Mouse (Mus musculus): ENCODE results near the gene Pbx1. TPM values are rescaled to one million over a fixed set of nuclear protein-coding genes. Genes with fewer than 3 reads are reported as not detected.

The Pbx1 gene
- polyA plus RNA-seq, 1 experiment, result 9.1 TPM

DNA sequence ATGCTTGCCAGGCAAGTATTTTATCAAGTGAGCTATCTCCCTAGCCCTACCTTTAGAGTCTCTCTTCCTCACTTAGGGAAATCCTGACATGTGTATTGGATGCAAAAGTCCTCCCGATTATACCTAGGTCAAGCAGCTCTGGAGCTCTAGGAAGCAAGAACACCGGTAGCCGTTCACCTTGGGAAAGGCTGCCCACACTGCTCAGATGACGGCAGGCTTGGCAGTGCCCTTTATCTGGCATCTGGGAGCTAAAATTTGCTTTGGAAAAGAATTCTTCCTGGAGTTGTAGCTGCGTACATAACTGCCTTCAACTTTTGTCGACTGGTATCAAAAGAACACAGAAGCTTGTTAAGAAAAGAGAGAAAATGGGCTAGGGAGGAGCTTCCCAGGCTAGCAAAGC, 37.5 kb downstream of the Pbx1 start:
- Histone ChIP-seq H3K4me3 (ENCODE audit: control insufficient read depth, low read depth, low read length) (no peak overlapping the region), H3K36me3 (ENCODE audit: control insufficient read depth, insufficient read depth, low read length) (no peaks in the 10 kb centered on the region), H3K27me3 (ENCODE audit: control insufficient read depth, insufficient read depth, low read length) (no peaks in the 10 kb centered on the region), H3K27ac (ENCODE audit: control insufficient read depth, insufficient read depth, low read depth, low read length) (no peak overlapping the region), H3K4me1 (ENCODE audit: control insufficient read depth, insufficient read depth, low read length) (no peaks in the 10 kb centered on the region)
- no peak for TF ChIP-seq POLR2A (IDR thresholded peaks at IDR 0.05; ENCODE audit: control insufficient read depth, low read depth, low read length)
- no peak for TF ChIP-seq CTCF (IDR thresholded peaks at IDR 0.05; ENCODE audit: control insufficient read depth, insufficient read depth, insufficient replicate concordance, low read depth, low read length)

DNA sequence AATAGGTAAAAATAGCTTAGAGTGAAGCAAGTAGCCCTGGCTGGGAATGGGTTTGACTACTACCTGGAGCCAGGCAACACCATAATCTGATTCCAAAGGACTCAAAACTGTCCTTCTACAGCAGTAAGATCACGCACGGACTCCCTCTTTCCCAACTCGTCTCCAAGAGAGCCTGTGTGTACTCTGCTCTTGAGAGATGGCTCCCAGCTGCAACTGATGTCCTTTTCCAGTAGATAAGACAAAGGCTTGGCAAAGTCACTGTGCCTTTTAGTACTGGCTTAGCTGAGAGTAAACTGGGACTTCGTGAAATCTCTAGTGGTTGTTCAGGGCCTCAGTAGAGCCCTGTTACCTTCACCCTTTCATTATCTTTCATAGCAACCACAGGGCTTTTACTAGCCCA, 38.6 kb downstream of the Pbx1 start:
- Histone ChIP-seq H3K36me3 (ENCODE audit: control insufficient read depth, insufficient read depth, low read length) (no peaks in the 10 kb centered on the region), H3K27me3 (ENCODE audit: control insufficient read depth, insufficient read depth, low read length) (no peaks in the 10 kb centered on the region), H3K27ac (ENCODE audit: control insufficient read depth, insufficient read depth, low read depth, low read length) (no peak overlapping the region), H3K4me3 (ENCODE audit: control insufficient read depth, low read depth, low read length) (no peak overlapping the region), H3K4me1 (ENCODE audit: control insufficient read depth, insufficient read depth, low read length) (no peaks in the 10 kb centered on the region)
- no peak for TF ChIP-seq POLR2A (IDR thresholded peaks at IDR 0.05; ENCODE audit: control insufficient read depth, low read depth, low read length)
- no peak for TF ChIP-seq CTCF (IDR thresholded peaks at IDR 0.05; ENCODE audit: control insufficient read depth, insufficient read depth, insufficient replicate concordance, low read depth, low read length)

DNA sequence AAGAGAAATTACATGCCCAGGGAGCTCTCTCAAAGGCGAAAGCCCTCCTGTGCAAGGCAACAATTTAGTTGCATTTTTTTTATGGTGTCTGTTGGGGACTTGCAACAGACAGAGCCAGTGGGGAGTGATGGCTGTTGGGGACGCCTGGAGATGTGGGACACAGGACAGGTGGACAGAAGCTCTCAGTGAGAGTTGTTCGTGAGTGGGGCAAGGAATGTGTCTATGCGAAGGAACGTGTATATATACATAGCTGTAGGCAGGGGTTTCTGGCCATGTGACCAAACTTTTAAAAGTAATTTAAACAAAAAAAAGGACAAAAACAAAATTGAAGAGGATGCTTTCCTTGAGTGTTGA, 39.6 kb downstream of the Pbx1 start:
- Histone ChIP-seq H3K4me1 (ENCODE audit: control insufficient read depth, insufficient read depth, low read length) (no peaks in the 10 kb centered on the region), H3K27me3 (ENCODE audit: control insufficient read depth, insufficient read depth, low read length) (no peaks in the 10 kb centered on the region), H3K4me3 (ENCODE audit: control insufficient read depth, low read depth, low read length) (no peak overlapping the region), H3K36me3 (ENCODE audit: control insufficient read depth, insufficient read depth, low read length) (no peaks in the 10 kb centered on the region), H3K27ac (ENCODE audit: control insufficient read depth, insufficient read depth, low read depth, low read length) (no peak overlapping the region)
- TF ChIP-seq CTCF (IDR thresholded peaks at IDR 0.05; ENCODE audit: control insufficient read depth, insufficient read depth, insufficient replicate concordance, low read depth, low read length) (no peak), POLR2A (IDR thresholded peaks at IDR 0.05; ENCODE audit: control insufficient read depth, low read depth, low read length) (no peak)

DNA sequence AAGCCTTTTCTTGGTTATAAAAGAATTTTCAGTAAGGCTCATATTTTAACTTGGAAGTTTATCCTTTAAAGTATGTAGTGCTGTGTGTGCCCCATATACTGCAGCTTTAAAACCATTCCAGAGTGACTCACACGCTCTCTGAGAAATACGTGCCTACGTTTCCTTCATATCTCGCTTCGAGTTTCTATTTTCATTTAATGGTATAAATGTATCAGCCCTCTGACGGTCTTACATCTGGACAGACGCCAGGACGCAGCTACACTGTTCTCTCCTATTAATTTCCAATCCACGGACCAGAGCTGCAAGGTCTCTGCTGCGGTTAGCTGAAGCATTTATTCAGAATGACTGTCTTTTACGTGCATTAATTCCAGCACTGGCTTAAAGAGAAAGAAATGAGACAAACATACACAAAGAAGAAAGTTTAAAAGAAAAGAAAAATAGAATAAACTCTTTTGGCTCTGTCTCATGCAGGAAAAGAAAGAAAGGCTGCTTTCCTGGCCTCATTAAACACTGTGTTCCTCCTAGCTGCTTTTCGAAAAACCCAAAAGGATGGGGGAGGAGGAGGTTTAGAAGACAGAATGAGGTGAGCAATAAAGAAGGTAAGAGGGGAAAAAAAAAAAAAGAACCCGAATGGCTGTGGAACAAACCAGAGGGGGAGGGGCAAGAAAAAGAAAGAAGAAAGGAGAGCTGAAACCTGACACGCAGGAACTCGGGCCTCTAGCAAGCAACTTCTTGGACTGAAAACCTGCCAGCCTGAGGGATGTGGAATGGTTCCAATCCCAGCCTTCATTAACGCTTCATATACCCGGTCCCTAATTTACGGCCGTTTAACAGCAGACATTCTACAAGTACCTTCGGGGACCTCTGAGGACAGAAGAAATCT, 40.2 kb downstream of the Pbx1 start:
- Histone ChIP-seq H3K27ac (ENCODE audit: control insufficient read depth, insufficient read depth, low read depth, low read length) (no peak overlapping the region), H3K36me3 (ENCODE audit: control insufficient read depth, insufficient read depth, low read length) (no peaks in the 10 kb centered on the region), H3K4me3 (ENCODE audit: control insufficient read depth, low read depth, low read length) (no peak overlapping the region), H3K27me3 (ENCODE audit: control insufficient read depth, insufficient read depth, low read length) (no peaks in the 10 kb centered on the region), H3K4me1 (ENCODE audit: control insufficient read depth, insufficient read depth, low read length) (no peaks in the 10 kb centered on the region)
- no peak for TF ChIP-seq CTCF (IDR thresholded peaks at IDR 0.05; ENCODE audit: control insufficient read depth, insufficient read depth, insufficient replicate concordance, low read depth, low read length)
- no peak for TF ChIP-seq POLR2A (IDR thresholded peaks at IDR 0.05; ENCODE audit: control insufficient read depth, low read depth, low read length)

DNA sequence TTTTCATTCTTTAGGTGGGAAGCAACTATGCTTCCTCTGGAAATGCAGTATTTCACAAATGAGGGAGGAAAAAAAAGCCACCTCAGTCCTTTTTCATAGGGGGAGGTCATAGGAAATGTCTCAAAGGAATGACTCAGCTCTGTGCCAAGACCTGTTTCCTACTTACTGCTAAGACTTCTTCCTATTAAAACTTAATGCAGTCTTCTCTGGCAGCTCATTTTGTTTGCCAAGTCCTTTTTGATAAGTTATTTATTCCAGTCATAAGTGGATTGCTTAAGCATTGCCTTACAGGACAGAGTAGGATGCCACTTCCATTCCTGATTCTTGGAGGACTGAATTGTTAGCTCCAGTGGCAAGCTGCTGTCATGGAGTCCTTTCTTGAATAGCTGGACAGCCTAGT, 41.3 kb downstream of the Pbx1 start:
- no peak for TF ChIP-seq CTCF (IDR thresholded peaks at IDR 0.05; ENCODE audit: control insufficient read depth, insufficient read depth, insufficient replicate concordance, low read depth, low read length)

DNA sequence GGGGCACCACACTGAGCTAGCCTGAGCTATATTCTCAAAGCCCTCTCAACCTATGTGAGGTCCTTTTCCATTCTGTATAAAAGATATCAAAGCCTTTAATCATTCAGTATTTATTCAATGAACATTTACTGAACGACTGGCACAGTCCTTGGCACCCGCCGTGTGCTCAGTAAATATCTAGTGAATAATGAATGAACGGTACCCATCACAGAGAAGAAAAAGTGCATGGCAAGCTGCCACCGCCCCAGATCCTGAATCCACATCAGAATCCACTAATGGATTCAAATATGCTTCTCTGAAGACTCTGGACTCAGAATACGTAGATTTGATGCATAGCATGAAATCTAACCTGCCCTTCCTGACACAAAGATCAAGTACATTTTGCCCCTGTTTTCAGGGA, 45.9 kb downstream of the Pbx1 start:
- Histone ChIP-seq H3K27ac (ENCODE audit: control insufficient read depth, insufficient read depth, low read depth, low read length) (no peak overlapping the region), H3K27me3 (ENCODE audit: control insufficient read depth, insufficient read depth, low read length) (no peaks in the 10 kb centered on the region), H3K4me1 (ENCODE audit: control insufficient read depth, insufficient read depth, low read length) (peaks cover 3% of the 10 kb centered on the region), H3K4me3 (ENCODE audit: control insufficient read depth, low read depth, low read length) (no peak overlapping the region), H3K36me3 (ENCODE audit: control insufficient read depth, insufficient read depth, low read length) (no peaks in the 10 kb centered on the region)
- TF ChIP-seq POLR2A (IDR thresholded peaks at IDR 0.05; ENCODE audit: control insufficient read depth, low read depth, low read length), result no peak
- no peak for TF ChIP-seq CTCF (IDR thresholded peaks at IDR 0.05; ENCODE audit: control insufficient read depth, insufficient read depth, insufficient replicate concordance, low read depth, low read length)

More for the DNA sequence above, 41.3 kb downstream of the Pbx1 start:
- no peak overlapping the region for H3K27ac ChIP-seq (ENCODE audit: control insufficient read depth, insufficient read depth, low read depth, low read length)
- no peaks in the 10 kb centered on the region for H3K36me3 ChIP-seq (ENCODE audit: control insufficient read depth, insufficient read depth, low read length)
- H3K27me3 ChIP-seq (ENCODE audit: control insufficient read depth, insufficient read depth, low read length), result no peaks in the 10 kb centered on the region
- H3K4me3 ChIP-seq (ENCODE audit: control insufficient read depth, low read depth, low read length), result no peak overlapping the region
- H3K4me1 ChIP-seq (ENCODE audit: control insufficient read depth, insufficient read depth, low read length), result no peaks in the 10 kb centered on the region

DNA sequence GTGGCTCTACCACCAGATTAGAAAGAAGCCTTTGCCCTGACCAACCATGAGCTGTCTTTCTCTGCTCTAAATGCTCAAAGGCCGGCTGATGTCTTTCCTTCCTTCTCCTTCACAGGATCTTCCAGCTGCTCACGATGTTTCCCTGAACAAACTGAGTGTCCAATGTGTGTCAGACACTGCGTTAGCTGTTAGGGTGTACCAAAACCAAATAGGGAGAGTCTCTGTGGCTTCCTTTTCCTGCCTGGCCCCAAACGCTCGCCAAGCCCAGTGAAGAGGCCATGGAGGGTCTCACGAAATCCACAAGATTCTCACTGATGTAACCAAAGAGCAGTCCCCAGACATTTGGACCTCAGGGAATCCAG, 47.5 kb downstream of the Pbx1 start:
- no peak overlapping the region for H3K27ac ChIP-seq (ENCODE audit: control insufficient read depth, insufficient read depth, low read depth, low read length)
- no peaks in the 10 kb centered on the region for H3K27me3 ChIP-seq (ENCODE audit: control insufficient read depth, insufficient read depth, low read length)
- H3K4me3 ChIP-seq (ENCODE audit: control insufficient read depth, low read depth, low read length), result no peak overlapping the region
- H3K4me1 ChIP-seq (ENCODE audit: control insufficient read depth, insufficient read depth, low read length), result peaks cover 3% of the 10 kb centered on the region
- TF ChIP-seq CTCF (IDR thresholded peaks at IDR 0.05; ENCODE audit: control insufficient read depth, insufficient read depth, insufficient replicate concordance, low read depth, low read length), result no peak
- no peak for TF ChIP-seq POLR2A (IDR thresholded peaks at IDR 0.05; ENCODE audit: control insufficient read depth, low read depth, low read length)
- H3K36me3 ChIP-seq (ENCODE audit: control insufficient read depth, insufficient read depth, low read length), result no peaks in the 10 kb centered on the region
